Mouse (Mus musculus) right cerebral cortex, postnatal 25 days (tissue): Measurements from ENCODE around the gene Mecom.
"Not testable (repeated sequence)": the region's sequence is repeated elsewhere in the genome, so short reads cannot be mapped to it uniquely, and the experiment has no call there.

Source experiments
- DNase-seq: peaks from one replicate; pipeline ENCODE4 v3.0.0; 2022

Gene Mecom

GRCm38 (mm10) chr3:30243776-30244275 lies 304.0 kb downstream of the Mecom start:
- DNase-seq = no peak

DNA sequence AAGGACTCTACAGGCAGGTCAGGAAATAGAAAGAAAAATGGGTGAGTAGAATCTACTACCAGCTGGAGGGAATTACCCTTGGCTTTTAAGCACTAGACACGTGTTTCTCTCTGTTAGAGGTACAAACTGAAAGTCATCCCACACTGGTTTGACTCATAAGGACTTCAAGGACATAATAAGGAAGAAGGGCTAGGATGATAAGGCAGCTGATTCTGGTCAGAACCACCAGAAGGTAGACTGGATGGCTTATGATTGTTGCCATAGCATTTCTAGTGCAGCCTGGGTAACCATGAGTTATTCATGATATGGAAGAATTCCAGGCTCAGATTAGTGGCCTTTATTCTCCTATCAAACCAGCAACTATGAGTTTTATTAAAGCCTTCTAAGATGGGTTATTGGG lies 308.4 kb downstream of the Mecom start:
- no peak for DNase-seq

DNA sequence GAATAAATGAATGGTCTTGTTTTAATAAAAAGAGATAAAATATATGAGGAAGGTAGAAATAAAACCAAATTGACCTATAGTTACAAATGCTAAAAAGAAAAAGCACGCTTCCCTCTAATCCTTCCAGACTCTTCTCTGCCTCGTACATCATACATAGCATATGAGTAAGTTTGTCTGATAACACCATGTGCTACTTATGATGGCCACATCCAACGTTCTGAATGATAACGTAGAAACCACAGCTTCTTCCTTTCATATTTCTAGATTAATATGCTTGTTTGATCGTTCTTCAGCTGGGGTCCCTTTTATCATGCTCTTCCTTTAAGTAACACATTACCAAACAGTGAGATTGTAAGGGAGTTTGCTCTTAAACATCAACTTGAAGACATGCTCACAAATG lies 310.3 kb downstream of the Mecom start:
- DNase-seq = no peak

DNA sequence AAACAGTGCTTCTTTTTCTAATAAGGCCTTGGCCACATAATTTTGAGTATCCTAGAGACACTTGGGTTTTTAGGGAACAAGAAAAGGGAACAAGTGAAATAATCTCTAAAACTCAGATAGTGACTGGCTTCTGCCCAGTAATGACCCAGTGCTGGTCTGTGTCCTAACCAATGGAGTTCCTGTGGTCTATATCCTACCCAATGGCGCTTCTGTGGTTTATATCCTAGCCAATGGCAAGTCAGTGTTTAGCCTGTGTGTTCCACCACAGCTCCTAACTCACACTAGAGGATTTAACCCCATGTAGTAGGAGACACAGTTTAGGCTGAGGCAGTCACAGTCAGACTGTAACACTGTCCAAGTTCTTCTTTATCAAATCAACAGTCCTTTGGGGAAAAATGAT lies 313.8 kb downstream of the Mecom start:
- no peak for DNase-seq

GRCm38 (mm10) chr3:30227964-30228670 lies 319.7 kb downstream of the Mecom start:
- DNase-seq = no peak

GRCm38 (mm10) chr3:30226928-30227370 lies 320.9 kb downstream of the Mecom start:
- DNase-seq = no peak

DNA sequence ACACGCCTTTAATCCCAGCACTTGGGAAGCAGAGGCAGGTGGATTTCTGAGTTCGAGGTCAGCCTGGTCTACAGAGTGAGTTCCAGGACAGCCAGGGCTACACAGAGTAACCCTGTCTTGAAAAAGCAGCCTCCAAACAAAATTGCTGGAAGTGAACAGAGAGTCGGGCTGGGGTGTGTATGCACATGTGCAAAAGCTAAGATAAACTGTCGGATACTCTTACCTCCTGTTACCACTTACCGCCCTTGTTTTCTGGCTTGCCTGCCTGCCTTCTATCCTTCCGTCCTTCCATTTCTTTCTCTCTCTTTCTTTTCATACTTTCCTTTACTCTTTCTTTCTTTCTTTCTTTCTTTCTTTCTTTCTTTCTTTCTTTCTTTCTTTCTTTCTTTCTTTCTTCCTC lies 322.6 kb downstream of the Mecom start:
- DNase-seq = not testable (repeated sequence)

DNA sequence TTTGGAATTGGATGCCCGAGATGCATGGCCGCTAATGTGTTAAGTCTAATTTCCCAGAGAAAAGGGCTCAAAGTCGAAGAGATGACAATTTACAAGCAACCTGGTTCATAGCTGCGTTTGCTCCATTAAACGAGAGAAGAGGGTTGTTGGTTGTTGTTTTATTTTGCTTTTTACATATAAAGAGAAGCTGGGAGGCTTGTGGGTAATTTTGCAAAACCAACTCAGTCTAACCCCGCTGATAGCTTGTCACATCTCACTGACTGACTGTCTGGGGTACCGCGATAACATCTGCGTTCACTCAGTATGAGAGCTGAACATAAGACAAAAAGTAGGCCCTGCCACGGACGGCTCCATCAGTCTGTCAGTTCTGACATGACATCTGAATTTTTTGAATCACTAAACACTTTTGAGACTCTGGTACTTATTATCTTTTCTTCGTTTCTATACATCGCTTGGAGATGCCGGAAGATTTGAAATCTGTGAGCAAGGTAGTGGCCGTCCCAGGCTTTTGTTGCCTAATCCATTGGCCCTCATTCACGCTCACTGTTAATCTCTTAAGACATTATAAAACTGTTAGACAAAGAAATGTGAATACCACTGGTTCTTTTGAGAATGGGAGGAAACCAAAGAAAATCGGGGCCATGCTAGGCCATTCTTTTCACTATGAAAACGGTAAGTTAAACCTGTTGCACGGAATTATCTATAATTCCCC lies 327.0 kb downstream of the Mecom start:
- DNase-seq = no peak

DNA sequence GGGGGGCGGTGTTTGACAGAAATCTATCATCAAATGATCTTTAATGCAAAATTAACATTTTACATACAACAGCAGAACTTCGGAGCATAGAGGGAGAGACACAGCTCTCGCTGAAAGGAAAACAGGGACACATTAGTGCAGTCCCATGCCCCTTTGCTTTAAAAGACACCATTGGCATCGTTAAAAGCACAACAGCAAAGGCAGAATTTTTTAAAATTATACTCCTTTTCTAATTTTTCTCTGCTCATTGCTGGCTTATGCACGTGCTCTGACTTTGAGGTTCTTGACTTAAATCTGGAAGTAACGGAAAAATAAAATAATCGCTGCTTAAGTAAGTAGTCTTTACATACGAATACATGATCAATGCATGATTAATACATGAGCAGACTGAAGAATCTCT lies 327.9 kb downstream of the Mecom start:
- DNase-seq = no peak

DNA sequence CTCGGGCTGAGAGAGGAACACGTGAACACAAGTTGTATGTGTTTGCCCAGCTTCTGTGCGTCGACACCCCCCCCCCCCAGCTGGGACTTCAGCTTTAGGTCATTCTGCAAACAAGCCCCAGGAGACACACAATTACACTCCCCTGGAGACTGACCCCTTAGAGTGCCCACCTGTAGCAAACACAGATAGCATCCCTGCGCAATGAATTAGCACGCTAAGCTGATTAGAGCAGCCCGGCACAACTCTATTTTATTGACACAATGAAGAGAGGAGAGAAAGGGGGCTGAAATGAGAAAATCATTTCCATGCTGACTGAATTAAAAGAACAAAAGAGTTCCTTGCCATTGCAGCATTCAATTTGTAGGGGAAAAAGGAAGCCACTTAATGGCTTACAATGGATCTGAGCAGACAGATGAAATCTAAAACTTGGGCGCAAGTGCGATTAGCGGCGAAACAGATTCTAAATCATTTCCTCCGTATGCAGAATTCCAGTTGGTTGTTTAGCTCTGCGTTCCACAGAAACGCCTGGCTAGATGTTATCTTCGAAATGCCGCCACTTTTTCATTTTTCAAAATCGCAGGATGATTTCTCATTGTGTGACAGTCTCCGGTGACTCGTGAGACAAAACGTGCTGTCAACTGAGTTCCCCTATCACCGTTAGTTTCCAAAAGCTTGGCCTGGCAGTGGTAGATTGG lies 328.5 kb downstream of the Mecom start:
- DNase-seq = no peak

DNA sequence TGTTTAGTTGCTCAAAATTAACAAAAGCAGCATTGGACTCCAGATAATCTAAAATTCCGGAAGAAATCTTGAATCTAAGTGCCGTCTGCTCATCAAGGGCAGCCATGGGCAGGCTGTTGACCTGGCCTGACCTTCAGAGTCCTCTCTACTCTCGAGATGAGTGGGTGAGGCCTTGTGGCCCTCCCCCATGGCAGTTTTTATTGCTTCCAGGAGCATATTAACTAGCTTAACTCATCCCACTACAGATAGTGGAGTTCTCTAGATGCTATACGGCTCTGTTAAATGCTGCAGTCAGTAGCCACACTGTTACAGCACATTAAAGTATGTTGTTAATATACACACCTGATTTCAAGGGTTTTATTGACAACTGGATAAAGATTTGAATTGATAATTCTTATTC lies 333.2 kb downstream of the Mecom start:
- no peak for DNase-seq

DNA sequence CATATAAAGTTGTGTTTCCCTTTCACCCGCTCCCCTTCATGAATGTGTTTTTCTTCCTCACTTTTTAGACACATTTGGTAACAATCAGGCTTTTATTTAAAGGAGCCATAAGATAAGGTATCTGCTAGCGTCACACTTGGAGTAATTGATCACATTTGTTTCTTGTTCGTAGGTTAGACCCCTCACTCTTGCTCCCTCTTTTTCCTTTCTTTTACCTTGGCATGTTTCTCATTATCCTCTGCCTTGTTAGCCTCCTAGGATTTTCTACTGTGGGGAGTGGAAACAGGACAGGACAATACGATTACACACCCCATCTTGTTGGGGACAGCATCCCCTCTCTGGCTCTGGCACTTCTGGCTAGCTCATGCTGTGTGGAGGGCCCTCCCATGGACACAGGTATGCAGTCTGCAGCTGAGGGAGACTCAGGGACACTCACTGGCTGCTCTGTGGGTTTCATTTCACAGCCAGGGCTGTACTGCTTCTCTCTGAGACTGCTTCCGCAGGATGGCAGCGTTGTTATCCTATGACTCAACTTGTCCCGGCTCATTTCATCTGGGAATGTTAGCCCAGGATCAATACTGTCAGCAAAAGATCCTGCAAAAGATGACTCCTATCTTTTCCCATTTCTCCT lies 334.2 kb downstream of the Mecom start:
- DNase-seq = no peak

DNA sequence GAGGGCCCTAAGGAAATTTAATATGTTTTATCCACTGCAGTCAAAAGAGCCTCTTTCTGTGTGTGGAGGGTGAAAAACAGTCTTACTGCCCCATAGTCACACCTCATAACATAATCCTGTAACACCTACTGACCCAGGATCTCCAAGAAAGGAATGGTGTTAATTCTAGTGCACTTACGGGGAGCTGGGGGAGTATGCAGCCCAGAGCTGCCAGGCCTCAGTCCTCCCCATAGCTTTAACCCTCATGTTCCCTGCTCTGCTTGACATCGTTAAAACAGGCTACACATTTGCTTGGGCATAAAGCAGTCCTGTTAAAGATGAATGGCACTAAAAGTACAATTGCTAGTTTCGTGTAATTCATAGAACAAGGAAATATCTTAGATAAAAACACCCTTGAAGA lies 335.0 kb downstream of the Mecom start:
- DNase-seq = no peak

DNA sequence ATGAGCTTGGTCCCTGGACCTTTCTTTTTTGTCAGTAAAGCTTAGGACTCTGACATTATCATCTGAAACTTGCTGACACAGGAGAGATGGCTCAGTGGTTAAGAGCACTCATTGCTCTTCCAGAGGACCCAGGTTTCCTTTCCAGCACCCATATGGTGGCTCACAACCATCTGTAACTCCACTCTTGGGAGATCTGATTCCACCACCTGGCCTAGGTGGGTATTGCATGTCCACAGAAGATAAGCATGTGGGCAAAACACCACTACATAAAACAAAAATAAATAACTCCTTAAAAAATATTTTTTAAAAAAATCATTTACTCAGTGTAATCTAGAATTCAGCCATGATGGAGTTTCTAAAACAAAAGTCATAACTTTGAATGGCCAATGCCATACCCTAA lies 338.7 kb downstream of the Mecom start:
- no peak for DNase-seq

DNA sequence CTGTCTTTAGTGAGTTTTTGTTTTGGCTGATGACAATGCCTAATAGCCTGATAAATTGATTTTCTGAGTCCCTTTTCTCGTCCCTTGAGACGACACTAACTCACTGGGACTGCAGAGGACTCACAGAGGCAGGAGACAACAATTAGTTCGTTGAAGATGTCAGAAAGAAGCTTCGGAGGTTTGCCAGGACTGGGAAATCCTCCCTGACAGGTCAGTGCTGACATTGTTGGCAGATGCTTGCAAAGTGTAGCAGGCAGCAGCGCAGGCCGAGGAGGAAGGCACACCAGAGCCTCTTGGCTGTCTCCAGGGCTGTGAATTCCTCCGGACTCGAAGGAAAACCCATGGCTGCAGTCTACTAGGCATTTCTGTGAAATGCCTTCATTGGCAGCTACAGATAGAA lies 339.9 kb downstream of the Mecom start:
- DNase-seq = no peak

DNA sequence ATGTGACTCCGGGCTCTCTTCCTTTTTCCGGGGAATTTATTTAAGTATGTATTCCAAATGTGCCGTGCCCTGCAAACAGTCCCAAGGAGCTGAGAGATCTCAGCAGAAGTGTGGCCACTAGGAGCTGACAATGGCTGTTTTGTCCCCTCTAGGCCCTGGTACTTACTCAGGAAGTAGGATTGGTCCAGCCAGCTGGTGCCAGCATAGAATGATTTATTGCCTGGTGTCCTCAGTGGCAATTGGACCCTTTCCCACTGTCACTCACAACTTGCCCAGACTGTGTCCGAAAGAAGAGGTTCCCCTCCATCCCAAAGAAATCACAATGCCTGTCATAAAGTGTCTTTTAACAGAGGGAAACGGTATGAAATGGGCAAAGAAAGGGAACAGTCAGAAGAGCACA lies 340.4 kb downstream of the Mecom start:
- no peak for DNase-seq

- no peak for DNase-seq
Observed at GRCm38 (mm10) chr3:30206123-30206522, 341.7 kb downstream of the Mecom start.

- no peak for DNase-seq
Observed at GRCm38 (mm10) chr3:30203764-30204163, 344.0 kb downstream of the Mecom start.

DNA sequence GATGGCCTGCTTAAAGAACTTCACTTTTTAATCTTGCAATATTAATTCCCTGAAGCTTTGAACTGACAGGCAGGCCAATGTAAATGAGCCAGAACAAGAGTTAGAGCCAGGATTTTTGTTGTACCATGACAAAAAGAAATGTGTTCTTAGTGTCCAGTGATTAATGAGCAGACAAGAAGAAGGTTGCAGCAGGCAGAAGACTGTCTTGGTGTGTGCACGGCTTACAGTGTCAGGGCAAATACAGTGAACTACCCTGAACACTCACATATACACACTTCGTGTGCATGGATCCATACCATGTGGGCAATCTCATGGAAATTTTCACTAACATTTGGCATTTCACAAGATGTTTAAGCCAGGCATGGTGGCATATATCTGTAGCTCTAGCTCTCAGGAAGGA lies 349.0 kb downstream of the Mecom start:
- no peak for DNase-seq

GRCm38 (mm10) chr3:30198227-30198626 lies 349.6 kb downstream of the Mecom start:
- no peak for DNase-seq

DNA sequence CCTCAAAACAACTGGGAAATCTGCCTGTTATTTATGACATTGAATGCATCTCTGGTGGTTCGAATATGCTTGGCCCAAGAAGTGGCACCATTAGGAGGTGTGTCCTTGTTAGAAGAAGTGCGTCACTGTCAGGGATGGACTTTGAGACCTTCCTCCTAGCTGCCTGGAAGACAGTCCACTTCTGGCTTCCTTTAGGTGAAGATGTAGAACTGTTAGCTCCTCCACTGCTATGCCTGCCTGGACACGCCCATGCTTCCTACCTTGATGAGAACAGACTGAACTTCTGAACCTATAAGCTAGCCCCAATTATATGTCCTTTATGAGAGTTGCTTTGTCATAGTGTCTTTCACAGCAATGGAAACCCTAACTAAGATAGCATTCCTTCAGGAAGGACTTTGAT lies 352.6 kb downstream of the Mecom start:
- no peak for DNase-seq

- no peak for DNase-seq
Observed at GRCm38 (mm10) chr3:30192294-30193007, 355.4 kb downstream of the Mecom start.

DNA sequence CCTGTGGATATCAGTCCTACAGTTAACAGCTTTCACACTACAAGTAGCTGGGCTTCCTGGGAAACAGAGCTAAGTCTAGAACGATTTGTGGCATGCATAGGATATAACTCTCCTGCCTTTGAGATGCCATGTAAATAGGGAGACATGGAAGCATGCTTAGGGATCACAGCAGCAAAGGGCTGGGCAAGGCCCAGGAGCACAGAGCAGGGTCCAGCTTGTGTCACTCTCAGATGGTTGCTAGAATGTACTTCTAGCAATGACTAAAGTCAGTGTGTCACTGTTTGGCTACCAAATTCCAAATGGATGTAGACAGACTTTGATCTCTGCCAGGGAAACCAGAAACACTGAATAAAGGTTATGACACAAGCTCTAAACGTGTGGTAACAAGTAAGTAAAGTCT lies 358.5 kb downstream of the Mecom start:
- no peak for DNase-seq
